ENCODE assay signal across 8 mouse cellular contexts in genomic region chr5:64878526-64878925, GRCm38 (mm10). TPM values are rescaled to one million over a fixed set of nuclear protein-coding genes. Genes with fewer than 3 reads are reported as not detected.
DNase-seq lines count a peak whose midpoint lies in the region; ATAC-seq lines count a peak whose summit lies in the region.

No protein-coding gene starts in this region.

- H3K27ac ChIP-seq in liver, embryonic 11.5 days (ENCODE audit: low read depth, low read length): peak overlapping the region; percentile 50; the same call in 1 of the 2 replicates
- H3K27ac ChIP-seq in forebrain, embryonic 15.5 days (replicated peaks): peak overlapping the region; percentile 81
- peak overlapping the region; percentile 73; the same call in 1 of the 2 replicates for H3K27ac ChIP-seq in midbrain, embryonic 13.5 days

- H3K9me3 ChIP-seq in liver, embryonic 11.5 days (ENCODE audit: control insufficient read depth, low read length): no peaks in the 10 kb centered on the region
- no peaks in the 10 kb centered on the region for H3K9me3 ChIP-seq in forebrain, embryonic 15.5 days
- peaks cover 2% of the 10 kb centered on the region; the same call in 1 of the 2 replicates for H3K9me3 ChIP-seq in midbrain, embryonic 13.5 days

- H3K4me2 ChIP-seq in liver, embryonic 11.5 days: no peak overlapping the region
- H3K4me2 ChIP-seq in forebrain, embryonic 15.5 days (replicated peaks): no peak overlapping the region
- no peak overlapping the region for H3K4me2 ChIP-seq in midbrain, embryonic 13.5 days (replicated peaks)

- WGBS in liver, embryonic 11.5 days: 82% methylated on average over 2 of the region's 2 CpGs
- WGBS in forebrain, embryonic 15.5 days: 63% methylated on average over 2 of the region's 2 CpGs
- WGBS in midbrain, embryonic 13.5 days: 77% methylated on average over 2 of the region's 2 CpGs

- H3K4me1 ChIP-seq in liver, embryonic 11.5 days (replicated peaks; ENCODE audit: control insufficient read depth, insufficient read depth, low read length): peaks cover 8% of the 10 kb centered on the region
- peaks cover 24% of the 10 kb centered on the region for H3K4me1 ChIP-seq in forebrain, embryonic 15.5 days
- H3K4me1 ChIP-seq in midbrain, embryonic 13.5 days (replicated peaks): peaks cover 21% of the 10 kb centered on the region

- no peak overlapping the region for H3K9ac ChIP-seq in liver, embryonic 11.5 days (ENCODE audit: low read depth, low read length)
- H3K9ac ChIP-seq in forebrain, embryonic 15.5 days (replicated peaks): no peak overlapping the region
- H3K9ac ChIP-seq in midbrain, embryonic 13.5 days (replicated peaks): no peak overlapping the region

- no peaks in the 10 kb centered on the region for H3K36me3 ChIP-seq in liver, embryonic 11.5 days (ENCODE audit: control insufficient read depth, insufficient read depth, low read length)
- no peaks in the 10 kb centered on the region for H3K36me3 ChIP-seq in forebrain, embryonic 15.5 days
- no peaks in the 10 kb centered on the region for H3K36me3 ChIP-seq in midbrain, embryonic 13.5 days

- H3K4me3 ChIP-seq in liver, embryonic 11.5 days (ENCODE audit: low read depth, low read length): no peak overlapping the region
- H3K4me3 ChIP-seq in forebrain, embryonic 15.5 days: no peak overlapping the region
- H3K4me3 ChIP-seq in midbrain, embryonic 13.5 days (replicated peaks): no peak overlapping the region

- H3K27me3 ChIP-seq in liver, embryonic 11.5 days (replicated peaks; ENCODE audit: control insufficient read depth, insufficient read depth, low read length): no peaks in the 10 kb centered on the region
- no peaks in the 10 kb centered on the region for H3K27me3 ChIP-seq in forebrain, embryonic 15.5 days
- H3K27me3 ChIP-seq in midbrain, embryonic 13.5 days: no peaks in the 10 kb centered on the region

- no peak for ATAC-seq in liver, embryonic 11.5 days (replicated peaks; ENCODE audit: low FRiP score)
- no peak for ATAC-seq in forebrain, embryonic 15.5 days (replicated peaks)
- ATAC-seq in midbrain, embryonic 13.5 days: no peak

- peak; percentile 61 for DNase-seq in heart, adult 11 months
- no peak for DNase-seq in heart, adult 8-10 months (ENCODE audit: low spot score)
- no peak for DNase-seq in liver, embryonic 11.5 days (ENCODE audit: low spot score)
- DNase-seq in liver: no peak
- no peak for DNase-seq in gastrocnemius, postnatal 4 days (ENCODE audit: low spot score in 2 of 2)
- no peak for DNase-seq in retina, postnatal 1 day

RNA-seq across cellular contexts. Expression of gene Tlr1, which starts 54.8 kb away (rescaled TPM):
- total RNA-seq in heart, adult 8-10 months (2022): under 1 TPM; 0.09 to 0.41 (median 0.27) TPM
- 0.55 and 0.78 TPM in 2 replicates for polyA plus RNA-seq in liver, embryonic 11.5 days (2014; fragmentation: Nextera tagmentation; extraction: Ambion mirVana)
- polyA plus RNA-seq in forebrain, embryonic 15.5 days (2015; fragmentation: Nextera tagmentation; extraction: Ambion mirVana): 0.19 and 0.50 TPM in 2 replicates
- polyA plus RNA-seq in midbrain, embryonic 13.5 days (2015; fragmentation: Nextera tagmentation; extraction: Ambion mirVana): 0.21 and 0.30 TPM in 2 replicates
- 1 to 10 TPM; 1.0 to 1.3 TPM for total RNA-seq in gastrocnemius, postnatal 4 days (2021)
